Mouse (Mus musculus) urinary bladder, postnatal 25 days (tissue): ENCODE data around the gene Tmprss3.
A peak's percentile ranks its signal among the peaks of the same experiment; 100 is the strongest.

ENCODE experiments used
- DNase-seq: peaks from one replicate; pipeline ENCODE4 v3.0.0; 2022; ENCODE audit warnings: low spot score

Tmprss3 gene

GRCm38 (mm10) chr17:31195207-31195606 is 3.6 kb downstream of the Tmprss3 start:
- no peak for DNase-seq

GRCm38 (mm10) chr17:31193360-31193759 is 5.4 kb downstream of the Tmprss3 start:
- DNase-seq, result no peak

- DNase-seq, result no peak
Observed at GRCm38 (mm10) chr17:31192663-31193062, 6.1 kb downstream of the Tmprss3 start.

- no peak for DNase-seq
Observed at GRCm38 (mm10) chr17:31191825-31192224, 7.0 kb downstream of the Tmprss3 start.

- DNase-seq, result peak; percentile 59
Observed at GRCm38 (mm10) chr17:31187370-31187769, 11.4 kb downstream of the Tmprss3 start.

GRCm38 (mm10) chr17:31184269-31184990 is 14.3 kb downstream of the Tmprss3 start:
- DNase-seq, result no peak

GRCm38 (mm10) chr17:31183180-31183974 is 15.4 kb downstream of the Tmprss3 start:
- no peak for DNase-seq

GRCm38 (mm10) chr17:31181490-31181889 is 17.3 kb downstream of the Tmprss3 start:
- DNase-seq, result no peak

- no peak for DNase-seq
Observed at GRCm38 (mm10) chr17:31176321-31176720, 22.5 kb downstream of the Tmprss3 start.

- DNase-seq, result no peak
Observed at GRCm38 (mm10) chr17:31169796-31170195, 29.0 kb downstream of the Tmprss3 start.

- no peak for DNase-seq
Observed at GRCm38 (mm10) chr17:31165127-31165526, 33.6 kb downstream of the Tmprss3 start, which contains the start of gene Tff1. Gene Tff1, minus strand, starts transcription at chr17:31165277.

- no peak for DNase-seq
Observed at GRCm38 (mm10) chr17:31163821-31164220, 35.0 kb downstream of the Tmprss3 start.

GRCm38 (mm10) chr17:31162607-31163006 is 36.2 kb downstream of the Tmprss3 start:
- no peak for DNase-seq

GRCm38 (mm10) chr17:31160291-31160690 is 38.5 kb downstream of the Tmprss3 start:
- DNase-seq, result no peak

- no peak for DNase-seq
Observed at GRCm38 (mm10) chr17:31157921-31158320, 40.9 kb downstream of the Tmprss3 start.

- DNase-seq, result no peak
Observed at GRCm38 (mm10) chr17:31153785-31154184, 45.0 kb downstream of the Tmprss3 start.

GRCm38 (mm10) chr17:31152966-31153499 is 45.7 kb downstream of the Tmprss3 start:
- DNase-seq, result no peak

- DNase-seq, result no peak
Observed at GRCm38 (mm10) chr17:31152512-31152911, 46.3 kb downstream of the Tmprss3 start.

GRCm38 (mm10) chr17:31145998-31146397 is 52.8 kb downstream of the Tmprss3 start:
- no peak for DNase-seq

GRCm38 (mm10) chr17:31144040-31145037 is 54.4 kb downstream of the Tmprss3 start, which contains the start of gene Tff2:
Gene Tff2, minus strand, starts transcription at chr17:31144282.
- DNase-seq, result no peak

- no peak for DNase-seq
Observed at GRCm38 (mm10) chr17:31142116-31142515, 56.7 kb downstream of the Tmprss3 start.

GRCm38 (mm10) chr17:31138398-31138797 is 60.4 kb downstream of the Tmprss3 start:
- DNase-seq, result peak; percentile 48
